Mouse (Mus musculus): ENCODE measurements around the gene H2-Ab1.

- no peak for TF ChIP-seq TAL1 (IDR thresholded peaks at IDR 0.05; ENCODE audit: low read length)
- no peak for TF ChIP-seq GATA1 (IDR thresholded peaks at IDR 0.05; ENCODE audit: low read length)
Measured at GRCm38 (mm10) chr17:34218675-34219074, 38.8 kb upstream of the H2-Ab1 start.

All from erythroblast, embryonic 14.5 days (primary cell).